Mouse (Mus musculus): ENCODE measurements around the gene Ttf2. TPM values are rescaled to one million over a fixed set of nuclear protein-coding genes. Genes with fewer than 3 reads are reported as not detected.

Ttf2 gene
- polyA plus RNA-seq, 1 experiment from 2014 or later, result 6.1 TPM

DNA sequence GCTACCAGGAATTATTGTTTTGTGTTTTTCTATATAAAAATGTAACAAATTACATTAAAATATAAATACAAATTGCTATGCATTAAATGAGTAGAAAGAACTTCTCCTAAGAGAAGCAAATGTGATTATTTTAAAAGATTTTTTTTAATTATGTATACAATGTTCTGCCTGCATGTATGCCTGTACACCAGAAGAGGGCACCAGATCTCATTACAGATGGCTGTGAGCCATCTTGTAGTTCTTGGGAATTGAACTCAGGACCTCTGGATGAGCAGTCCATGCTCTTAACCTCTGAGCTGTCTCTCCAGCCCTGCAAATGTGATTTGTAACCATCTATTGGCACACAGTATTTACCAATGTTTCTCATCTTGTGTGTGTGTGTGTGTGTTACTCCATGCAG is 14.8 kb downstream of the Ttf2 start:
- Histone ChIP-seq H3K27ac (ENCODE audit: low read length) (no peak overlapping the region), H3K36me3 (ENCODE audit: control insufficient read depth, insufficient read depth) (peaks cover 51% of the 10 kb centered on the region), H3K4me3 (ENCODE audit: low read depth, low read length) (no peak overlapping the region), H3K27me3 (ENCODE audit: control insufficient read depth, insufficient read depth, low read depth, low read length) (no peaks in the 10 kb centered on the region), H3K9ac (ENCODE audit: low read depth, low read length) (no peak overlapping the region), H3K4me1 (ENCODE audit: control insufficient read depth, low read depth, low read length) (no peaks in the 10 kb centered on the region), H3K9me3 (replicated peaks; ENCODE audit: control insufficient read depth, low read length) (no peaks in the 10 kb centered on the region), H3K4me2 (ENCODE audit: low read depth, low read length) (no peak overlapping the region)
- no peak for ATAC-seq (ENCODE audit: low read depth)

DNA sequence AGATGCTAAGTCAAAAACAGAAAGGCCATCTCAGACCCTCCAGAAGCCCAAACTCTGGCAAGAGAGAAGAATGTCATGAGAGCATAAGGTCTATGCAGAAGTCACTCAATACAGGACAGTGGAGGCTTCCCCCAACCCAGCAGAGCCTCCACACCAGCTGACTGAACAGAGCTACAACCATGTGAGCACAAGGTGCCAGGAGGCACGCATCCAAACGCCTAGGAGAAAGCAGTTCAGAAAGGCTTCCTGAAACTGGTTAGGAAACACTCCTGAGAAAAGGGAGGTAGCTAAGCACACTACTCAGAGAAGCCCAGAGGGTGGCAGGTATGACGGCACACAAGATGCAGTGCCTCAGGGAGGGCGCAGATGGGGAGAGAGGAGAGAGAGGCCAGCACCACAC is 17.9 kb downstream of the Ttf2 start:
- Histone ChIP-seq H3K4me2 (ENCODE audit: low read depth, low read length) (no peak overlapping the region), H3K9ac (ENCODE audit: low read depth, low read length) (no peak overlapping the region), H3K36me3 (ENCODE audit: control insufficient read depth, insufficient read depth) (peaks cover 48% of the 10 kb centered on the region), H3K27ac (ENCODE audit: low read length) (no peak overlapping the region), H3K4me1 (ENCODE audit: control insufficient read depth, low read depth, low read length) (no peaks in the 10 kb centered on the region), H3K4me3 (ENCODE audit: low read depth, low read length) (no peak overlapping the region), H3K27me3 (ENCODE audit: control insufficient read depth, insufficient read depth, low read depth, low read length) (no peaks in the 10 kb centered on the region), H3K9me3 (replicated peaks; ENCODE audit: control insufficient read depth, low read length) (no peaks in the 10 kb centered on the region)
- ATAC-seq (ENCODE audit: low read depth), result no peak
- WGBS (ENCODE audit: insufficient replicate concordance), result 92% methylated on average over 4 of the region's 4 CpGs

DNA sequence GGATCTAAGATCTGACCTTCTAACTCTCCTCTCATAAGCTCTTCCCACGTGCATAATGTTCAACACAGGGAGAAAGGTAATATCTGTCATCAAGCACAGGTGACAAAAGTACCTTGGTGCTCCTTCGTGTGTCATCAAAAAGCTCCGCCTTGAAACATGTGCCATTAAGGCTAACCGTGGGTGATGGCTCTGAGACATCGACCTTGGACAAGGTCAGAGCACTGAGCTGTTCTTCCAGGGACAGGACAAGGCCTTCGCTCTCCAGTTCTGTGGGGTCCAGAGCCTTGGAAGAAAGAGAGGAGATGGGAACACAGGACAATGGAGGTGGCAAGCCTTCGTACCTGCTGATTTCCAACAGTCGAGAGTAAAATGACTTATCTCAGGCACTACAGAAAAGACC is 22.2 kb downstream of the Ttf2 start:
- Histone ChIP-seq H3K9me3 (replicated peaks; ENCODE audit: control insufficient read depth, low read length) (no peaks in the 10 kb centered on the region), H3K9ac (ENCODE audit: low read depth, low read length) (no peak overlapping the region), H3K4me3 (ENCODE audit: low read depth, low read length) (no peak overlapping the region), H3K36me3 (ENCODE audit: control insufficient read depth, insufficient read depth) (peaks cover 41% of the 10 kb centered on the region), H3K27me3 (ENCODE audit: control insufficient read depth, insufficient read depth, low read depth, low read length) (no peaks in the 10 kb centered on the region), H3K4me2 (ENCODE audit: low read depth, low read length) (no peak overlapping the region), H3K27ac (ENCODE audit: low read length) (no peak overlapping the region), H3K4me1 (ENCODE audit: control insufficient read depth, low read depth, low read length) (no peaks in the 10 kb centered on the region)
- WGBS (ENCODE audit: insufficient replicate concordance), result 85% methylated on average over 8 of the region's 8 CpGs
- no peak for ATAC-seq (ENCODE audit: low read depth)

DNA sequence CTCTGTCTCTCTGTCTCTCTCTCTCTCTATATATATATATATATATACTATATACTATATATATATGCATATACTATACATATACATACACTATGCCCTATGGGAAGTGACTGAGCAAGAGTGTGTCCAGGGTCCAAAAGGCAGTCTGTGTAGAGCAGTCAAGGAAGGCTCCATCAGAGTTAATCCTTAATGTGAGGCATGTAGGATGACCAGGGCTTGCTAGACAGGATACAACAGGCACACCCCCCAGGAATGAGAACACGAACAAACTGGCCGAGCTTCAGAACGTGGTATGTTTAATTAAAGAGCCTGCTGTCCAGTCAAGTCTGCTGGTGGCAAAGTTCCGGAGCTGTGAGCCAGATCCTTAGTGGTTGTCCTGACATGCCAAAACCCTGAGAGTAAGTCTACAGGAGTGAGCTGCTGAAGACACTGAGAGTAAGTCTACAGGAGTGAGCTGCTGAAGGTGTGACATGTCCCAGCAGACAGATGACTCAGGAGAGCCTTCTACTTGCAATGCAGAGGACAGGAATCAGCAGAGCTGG is 28.9 kb downstream of the Ttf2 start:
- Histone ChIP-seq H3K4me2 (ENCODE audit: low read depth, low read length) (no peak overlapping the region), H3K4me1 (ENCODE audit: control insufficient read depth, low read depth, low read length) (no peaks in the 10 kb centered on the region), H3K27ac (ENCODE audit: low read length) (no peak overlapping the region), H3K36me3 (ENCODE audit: control insufficient read depth, insufficient read depth) (peaks cover 27% of the 10 kb centered on the region), H3K9me3 (replicated peaks; ENCODE audit: control insufficient read depth, low read length) (no peaks in the 10 kb centered on the region), H3K27me3 (ENCODE audit: control insufficient read depth, insufficient read depth, low read depth, low read length) (no peaks in the 10 kb centered on the region), H3K9ac (ENCODE audit: low read depth, low read length) (no peak overlapping the region), H3K4me3 (ENCODE audit: low read depth, low read length) (no peak overlapping the region)
- ATAC-seq (ENCODE audit: low read depth), result no peak
- 75% methylated on average over 4 of the region's 4 CpGs for WGBS (ENCODE audit: insufficient replicate concordance)

DNA sequence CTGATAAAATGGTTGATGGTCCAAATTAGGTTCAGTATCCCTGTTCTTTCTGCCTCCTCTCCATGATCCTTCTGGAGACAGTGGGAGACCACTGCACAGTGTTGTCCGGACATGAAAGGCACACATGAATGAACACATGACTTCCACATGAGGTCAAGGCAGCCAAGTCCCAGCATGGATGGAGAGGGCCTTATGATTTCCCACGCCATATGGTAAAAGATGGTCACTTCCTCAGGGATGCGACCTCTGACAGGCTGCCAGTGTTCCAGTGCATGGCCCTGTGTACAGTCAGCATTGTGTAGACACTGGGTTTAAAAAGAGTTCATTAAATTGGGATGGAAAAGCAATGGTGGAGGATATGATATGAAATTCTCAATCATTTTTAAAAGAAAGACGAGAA is 31.3 kb downstream of the Ttf2 start:
- WGBS (ENCODE audit: insufficient replicate concordance), result 77% methylated on average over 4 of the region's 4 CpGs

DNA sequence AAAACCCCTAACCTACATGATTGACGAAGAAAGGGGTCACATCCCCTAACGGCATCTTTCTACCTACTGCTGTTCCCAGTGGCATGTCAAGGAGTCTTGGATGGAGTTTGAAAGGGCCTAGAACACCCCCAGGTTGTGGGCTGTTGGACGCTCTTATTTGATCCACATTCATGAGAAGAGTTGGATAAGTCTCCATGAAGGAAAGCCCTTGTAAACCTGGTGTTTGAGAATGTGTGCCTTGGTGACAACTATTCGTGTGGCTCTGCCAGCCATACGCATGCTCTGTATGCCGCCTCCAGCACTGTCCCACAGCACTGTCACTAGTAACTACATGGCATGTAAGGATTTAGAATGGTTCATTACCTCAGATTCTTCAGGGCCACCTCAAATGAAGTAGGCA is 33.3 kb downstream of the Ttf2 start:
- no peak for ATAC-seq (ENCODE audit: low read depth)
- WGBS (ENCODE audit: insufficient replicate concordance), result 80% methylated on average over 6 of the region's 6 CpGs
- Histone ChIP-seq H3K9ac (ENCODE audit: low read depth, low read length) (no peak overlapping the region), H3K4me1 (ENCODE audit: control insufficient read depth, low read depth, low read length) (peaks cover 2% of the 10 kb centered on the region), H3K27ac (ENCODE audit: low read length) (no peak overlapping the region), H3K4me2 (ENCODE audit: low read depth, low read length) (no peak overlapping the region), H3K9me3 (replicated peaks; ENCODE audit: control insufficient read depth, low read length) (no peaks in the 10 kb centered on the region), H3K27me3 (ENCODE audit: control insufficient read depth, insufficient read depth, low read depth, low read length) (no peaks in the 10 kb centered on the region), H3K4me3 (ENCODE audit: low read depth, low read length) (no peak overlapping the region), H3K36me3 (ENCODE audit: control insufficient read depth, insufficient read depth) (peaks cover 14% of the 10 kb centered on the region)

More for the DNA sequence above, 31.3 kb downstream of the Ttf2 start:
- Histone ChIP-seq H3K9me3 (replicated peaks; ENCODE audit: control insufficient read depth, low read length) (no peaks in the 10 kb centered on the region), H3K27ac (ENCODE audit: low read length) (no peak overlapping the region), H3K4me2 (ENCODE audit: low read depth, low read length) (no peak overlapping the region), H3K4me1 (ENCODE audit: control insufficient read depth, low read depth, low read length) (no peaks in the 10 kb centered on the region), H3K36me3 (ENCODE audit: control insufficient read depth, insufficient read depth) (peaks cover 17% of the 10 kb centered on the region), H3K9ac (ENCODE audit: low read depth, low read length) (no peak overlapping the region), H3K4me3 (ENCODE audit: low read depth, low read length) (no peak overlapping the region), H3K27me3 (ENCODE audit: control insufficient read depth, insufficient read depth, low read depth, low read length) (no peaks in the 10 kb centered on the region)
- no peak for ATAC-seq (ENCODE audit: low read depth)

DNA sequence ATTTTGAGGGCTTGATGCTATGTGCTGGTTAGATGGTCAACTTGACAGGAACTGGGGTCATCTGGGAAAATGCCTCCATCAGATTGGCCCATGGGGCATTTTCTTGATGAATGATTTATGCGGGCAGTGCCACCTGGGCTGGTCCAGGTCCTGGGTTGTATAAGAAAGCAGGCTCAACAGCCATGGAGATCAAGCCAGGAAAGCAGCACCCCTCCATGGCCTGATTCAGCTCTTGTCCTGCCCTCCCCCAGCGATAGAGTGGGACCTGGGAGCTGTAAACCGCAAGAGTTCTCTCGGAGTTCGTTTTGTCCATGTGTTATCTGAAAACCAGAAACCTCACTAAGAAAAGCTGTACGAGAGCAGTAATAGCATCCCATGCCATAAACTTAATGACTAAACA is 33.9 kb downstream of the Ttf2 start:
- H3K27me3 ChIP-seq (ENCODE audit: control insufficient read depth, insufficient read depth, low read depth, low read length), result no peaks in the 10 kb centered on the region
- H3K27ac ChIP-seq (ENCODE audit: low read length), result no peak overlapping the region
- H3K9ac ChIP-seq (ENCODE audit: low read depth, low read length), result no peak overlapping the region
- no peaks in the 10 kb centered on the region for H3K9me3 ChIP-seq (replicated peaks; ENCODE audit: control insufficient read depth, low read length)
- 76% methylated on average over 6 of the region's 6 CpGs for WGBS (ENCODE audit: insufficient replicate concordance)
- no peak for ATAC-seq (ENCODE audit: low read depth)
- no peak overlapping the region for H3K4me2 ChIP-seq (ENCODE audit: low read depth, low read length)
- H3K36me3 ChIP-seq (ENCODE audit: control insufficient read depth, insufficient read depth), result peaks cover 14% of the 10 kb centered on the region
- H3K4me3 ChIP-seq (ENCODE audit: low read depth, low read length), result no peak overlapping the region
- peaks cover 2% of the 10 kb centered on the region for H3K4me1 ChIP-seq (ENCODE audit: control insufficient read depth, low read depth, low read length)

DNA sequence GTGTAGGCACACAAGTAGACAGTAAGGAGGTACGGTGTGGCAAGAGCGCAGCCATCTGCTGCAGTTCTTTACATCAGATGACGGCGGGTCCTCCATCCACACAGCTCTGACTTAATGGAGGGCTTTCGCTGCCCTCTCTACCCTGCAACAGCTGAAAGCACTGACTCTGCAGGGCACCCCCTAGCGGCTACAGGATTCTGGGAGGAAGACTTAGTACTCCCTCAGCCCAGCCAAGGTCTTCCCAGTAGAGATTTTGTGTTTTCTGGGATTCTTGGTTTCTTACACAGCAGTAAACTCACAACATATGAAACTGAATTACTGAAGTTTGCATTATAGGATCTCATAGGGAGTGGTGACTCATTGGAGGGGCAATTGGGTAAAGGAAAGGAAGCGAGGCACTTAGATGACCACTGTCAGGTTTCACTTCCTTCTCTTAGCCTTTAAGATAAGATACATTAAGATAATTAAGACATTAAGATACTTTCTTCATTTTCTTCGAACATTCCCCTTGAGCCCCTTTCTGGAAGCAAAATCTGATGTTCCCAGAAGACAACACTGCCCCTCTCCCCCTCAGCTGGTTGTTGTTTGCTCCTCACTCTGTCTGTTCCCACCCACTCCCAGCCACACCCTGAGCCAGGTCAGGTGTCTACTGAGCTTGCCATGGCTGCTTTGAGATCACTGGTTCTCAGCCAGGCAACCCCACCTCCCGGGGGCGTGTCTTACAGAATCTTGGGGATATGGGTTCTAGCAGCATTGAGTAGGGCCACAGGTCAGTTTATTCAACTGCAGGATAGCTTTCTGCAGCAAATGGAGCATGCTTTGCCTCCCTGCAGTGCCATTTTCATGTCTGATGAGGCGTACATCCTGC is 37.2 kb downstream of the Ttf2 start:
- H3K9ac ChIP-seq (ENCODE audit: low read depth, low read length), result no peak overlapping the region
- peaks cover 2% of the 10 kb centered on the region for H3K4me1 ChIP-seq (ENCODE audit: control insufficient read depth, low read depth, low read length)
- H3K9me3 ChIP-seq (replicated peaks; ENCODE audit: control insufficient read depth, low read length), result no peaks in the 10 kb centered on the region
- H3K27ac ChIP-seq (ENCODE audit: low read length), result no peak overlapping the region
- no peaks in the 10 kb centered on the region for H3K36me3 ChIP-seq (ENCODE audit: control insufficient read depth, insufficient read depth)
- H3K27me3 ChIP-seq (ENCODE audit: control insufficient read depth, insufficient read depth, low read depth, low read length), result no peaks in the 10 kb centered on the region
- no peak for ATAC-seq (ENCODE audit: low read depth)
- no peak overlapping the region for H3K4me2 ChIP-seq (ENCODE audit: low read depth, low read length)
- no peak overlapping the region for H3K4me3 ChIP-seq (ENCODE audit: low read depth, low read length)
- 62% methylated on average over 11 of the region's 11 CpGs for WGBS (ENCODE audit: insufficient replicate concordance)

DNA sequence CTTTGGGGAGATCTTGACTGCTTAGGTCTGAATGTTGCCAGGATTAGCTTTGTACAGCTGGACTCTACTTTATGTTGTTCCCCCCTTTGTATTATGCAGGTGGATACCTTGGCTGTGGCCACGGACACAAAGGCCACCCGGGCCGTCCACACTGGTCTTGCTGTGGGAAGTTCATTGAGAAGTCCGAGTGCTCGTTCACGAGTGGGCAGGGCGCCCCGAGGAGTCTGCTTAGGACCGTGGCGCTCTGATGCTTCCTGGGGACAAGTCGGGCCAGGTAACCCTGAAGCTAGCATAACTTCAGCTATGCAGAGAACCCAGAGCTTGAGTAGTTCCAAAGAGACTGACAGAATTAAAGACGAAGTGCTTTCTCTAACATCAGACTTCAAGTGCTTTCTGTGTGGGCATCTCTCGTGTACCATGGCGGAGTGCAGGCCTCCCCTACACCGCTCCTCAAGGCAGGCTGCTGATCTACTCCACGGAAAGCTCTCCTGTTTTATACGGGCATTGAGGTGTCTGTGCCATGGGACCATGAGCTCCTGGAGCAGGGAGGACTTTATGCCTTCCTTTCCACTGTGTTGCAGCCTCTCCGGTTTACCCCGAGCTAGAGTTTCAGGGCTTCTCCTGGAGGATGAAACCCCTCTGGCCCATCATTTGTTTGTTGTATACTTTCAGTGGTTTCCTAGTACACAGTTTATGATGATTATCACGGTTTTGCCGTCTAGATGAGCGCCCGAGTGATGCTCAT is 38.0 kb downstream of the Ttf2 start:
- Histone ChIP-seq H3K4me2 (ENCODE audit: low read depth, low read length) (no peak overlapping the region), H3K4me1 (ENCODE audit: control insufficient read depth, low read depth, low read length) (peaks cover 2% of the 10 kb centered on the region), H3K36me3 (ENCODE audit: control insufficient read depth, insufficient read depth) (no peaks in the 10 kb centered on the region), H3K9me3 (replicated peaks; ENCODE audit: control insufficient read depth, low read length) (no peaks in the 10 kb centered on the region), H3K27ac (ENCODE audit: low read length) (no peak overlapping the region), H3K27me3 (ENCODE audit: control insufficient read depth, insufficient read depth, low read depth, low read length) (no peaks in the 10 kb centered on the region), H3K4me3 (ENCODE audit: low read depth, low read length) (no peak overlapping the region), H3K9ac (ENCODE audit: low read depth, low read length) (no peak overlapping the region)
- no peak for ATAC-seq (ENCODE audit: low read depth)
- 78% methylated on average over 23 of the region's 23 CpGs for WGBS (ENCODE audit: insufficient replicate concordance)
